Mouse (Mus musculus): ENCODE data around the gene Slc37a1.

The Slc37a1 gene

DNA sequence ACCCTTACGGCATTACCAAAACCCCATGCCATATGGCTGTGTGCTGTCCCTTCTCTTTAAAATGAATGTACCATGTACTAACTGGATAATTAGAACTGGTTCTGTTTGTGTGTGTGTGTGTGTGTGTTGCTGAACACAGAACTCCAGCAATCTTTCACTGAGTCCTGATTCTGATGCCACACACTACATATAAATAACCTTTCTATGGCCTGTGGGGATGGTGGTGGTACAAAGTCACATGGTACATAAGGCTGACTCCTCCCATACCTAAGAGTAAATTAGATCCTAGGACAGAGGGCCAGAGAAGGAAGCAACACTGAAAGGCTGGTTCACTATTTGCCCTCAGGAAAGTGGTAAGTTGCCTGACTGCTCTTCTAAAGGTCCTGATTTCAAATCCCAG is at the start of gene Slc37a1:
TSS of gene Slc37a1 (plus strand) at position 301 of the 400 bp plus-strand sequence.
- in situ Hi-C loops (cut with MboI, MseI) = no loop called here

DNA sequence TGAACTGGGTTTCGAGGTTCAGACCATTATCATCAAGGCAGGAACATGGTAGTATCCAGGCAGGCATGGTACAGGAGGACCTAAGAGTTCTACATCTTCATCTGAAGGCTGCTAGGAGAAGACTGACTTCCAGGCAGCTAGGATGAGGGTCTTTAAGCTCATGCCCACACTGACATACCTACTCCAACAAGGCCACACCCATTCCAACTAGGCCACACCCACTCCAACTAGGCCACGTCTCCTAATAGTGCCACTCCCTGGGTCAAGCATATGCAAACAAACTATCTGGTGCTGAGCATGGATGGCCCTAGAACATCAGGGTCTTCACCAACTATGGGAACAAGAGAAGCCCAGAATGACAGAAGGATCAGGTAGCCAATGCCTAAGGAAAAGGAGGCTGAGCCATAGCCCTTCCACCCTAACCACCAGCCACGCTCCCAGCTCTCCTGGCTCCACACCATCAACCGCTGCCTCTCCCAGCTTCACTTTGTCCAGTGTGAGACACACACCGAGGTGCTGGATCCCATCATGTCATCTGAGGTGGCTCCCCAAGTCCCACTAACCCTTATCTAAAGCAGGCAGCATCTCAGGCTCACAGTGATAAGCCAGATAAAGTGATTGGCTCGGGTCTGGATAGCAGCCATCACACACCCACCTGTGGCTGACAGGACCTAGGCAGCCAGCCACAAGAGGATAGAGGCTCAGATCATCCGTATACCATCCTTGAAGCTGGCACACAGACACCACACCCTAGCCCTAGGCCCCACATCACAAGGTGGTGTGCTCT is 48.2 kb upstream of the Slc37a1 start:
- in situ Hi-C loops (cut with MboI, MseI) = no loop called here

DNA sequence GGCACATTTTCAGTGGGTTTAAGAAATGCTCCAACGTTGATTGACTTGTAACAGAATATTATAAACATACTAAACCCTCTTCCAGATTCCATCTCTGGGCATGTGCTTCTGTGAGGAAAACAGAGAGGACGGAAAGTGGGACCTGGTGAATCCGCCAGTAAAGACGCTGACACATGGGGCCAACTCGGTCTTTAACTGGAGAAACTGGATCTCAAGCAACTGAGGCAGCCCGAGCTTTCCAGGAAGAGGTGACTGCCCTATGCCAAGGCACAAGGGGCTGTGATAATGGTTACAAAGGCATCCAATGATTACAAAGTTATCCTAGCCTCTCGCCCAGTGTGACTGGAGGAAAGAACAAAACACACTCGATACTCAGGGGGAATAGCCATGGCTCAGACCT is 45.4 kb upstream of the Slc37a1 start:
- in situ Hi-C loops (cut with MboI, MseI) = no loop called here

DNA sequence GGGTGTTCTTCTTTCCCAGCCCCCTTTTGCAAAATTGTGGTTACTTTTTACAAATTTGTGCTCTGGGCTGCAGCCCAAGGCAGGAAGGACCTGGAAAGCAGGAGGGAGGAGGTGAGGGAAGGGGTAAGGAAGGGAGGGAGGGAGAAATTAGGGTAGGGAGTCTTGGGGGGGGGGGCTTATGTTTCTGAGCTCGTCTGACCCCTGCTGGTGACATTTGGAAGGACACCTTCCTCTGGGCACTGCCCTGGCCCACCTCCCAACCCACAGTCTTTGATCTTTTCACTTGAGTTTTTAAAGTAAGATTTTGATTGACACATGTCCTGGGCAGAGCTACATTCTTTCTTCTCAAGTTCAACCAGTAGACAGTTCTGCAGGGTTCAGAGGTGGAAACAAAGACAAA is 43.8 kb upstream of the Slc37a1 start:
- in situ Hi-C loops (cut with MboI, MseI) = no loop called here

DNA sequence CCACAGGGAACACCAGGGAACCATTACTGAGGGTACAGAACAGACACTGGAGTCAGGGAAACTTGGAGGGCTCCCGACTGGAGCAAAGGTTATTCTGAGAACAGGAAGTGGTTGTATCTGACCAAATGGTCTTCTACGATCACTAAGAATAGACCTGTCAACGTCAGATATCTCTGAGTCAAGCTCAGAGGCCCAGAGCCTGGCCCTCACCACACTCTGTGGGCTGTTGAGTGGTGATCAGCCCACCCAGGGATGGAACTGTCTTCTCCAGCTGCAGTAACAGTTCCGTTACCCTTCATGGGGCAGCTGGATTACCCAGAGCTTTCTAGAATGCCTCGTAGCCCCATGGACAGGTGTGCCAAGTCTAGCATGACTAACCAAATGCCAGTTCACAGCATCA is 41.3 kb upstream of the Slc37a1 start:
- in situ Hi-C loops (cut with MboI, MseI) = no loop called here

DNA sequence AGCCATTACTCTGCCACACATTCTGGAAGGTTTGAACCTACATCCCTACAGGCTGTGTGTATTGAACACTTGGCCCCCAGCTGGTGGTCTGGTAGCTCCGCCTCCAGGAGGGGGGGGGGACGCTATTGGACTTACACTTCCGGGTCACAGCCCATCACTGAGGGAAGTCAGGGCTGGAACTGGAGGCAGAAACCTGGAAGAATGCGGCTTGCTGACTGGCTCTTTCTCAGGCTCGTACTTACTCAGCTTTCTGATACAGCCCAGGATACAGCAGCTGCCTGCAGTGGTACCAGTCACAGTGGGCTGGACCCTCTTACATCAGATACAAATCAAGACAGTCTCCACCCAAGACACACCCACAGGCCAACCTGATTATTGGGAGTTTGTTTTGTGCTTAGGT is 39.4 kb upstream of the Slc37a1 start:
- in situ Hi-C loops (cut with MboI, MseI) = no loop called here

DNA sequence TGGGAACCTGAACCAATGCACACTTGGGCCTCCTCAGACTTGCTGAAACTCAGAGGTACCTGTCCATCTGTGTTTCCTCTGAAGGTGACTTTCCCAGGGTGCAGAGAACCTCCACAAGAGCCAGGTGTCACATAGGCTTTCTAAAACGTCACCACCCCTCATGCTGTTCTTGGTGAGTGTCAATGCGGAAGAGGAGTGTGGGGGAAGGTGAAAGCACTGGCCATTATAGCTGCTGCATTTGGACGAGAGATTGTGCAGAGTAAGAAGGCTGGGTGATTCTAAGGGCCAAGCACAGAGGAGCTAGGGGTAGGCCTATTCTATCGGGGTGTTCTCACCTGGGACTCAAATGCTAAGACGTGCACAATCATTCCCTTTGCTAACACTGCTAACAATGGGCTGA is 32.6 kb upstream of the Slc37a1 start:
- in situ Hi-C loops (cut with MboI, MseI) = loop anchor here (10.0 kb wide), 1 partner anchor 119 kb away; no protein-coding TSS in a partner anchor

DNA sequence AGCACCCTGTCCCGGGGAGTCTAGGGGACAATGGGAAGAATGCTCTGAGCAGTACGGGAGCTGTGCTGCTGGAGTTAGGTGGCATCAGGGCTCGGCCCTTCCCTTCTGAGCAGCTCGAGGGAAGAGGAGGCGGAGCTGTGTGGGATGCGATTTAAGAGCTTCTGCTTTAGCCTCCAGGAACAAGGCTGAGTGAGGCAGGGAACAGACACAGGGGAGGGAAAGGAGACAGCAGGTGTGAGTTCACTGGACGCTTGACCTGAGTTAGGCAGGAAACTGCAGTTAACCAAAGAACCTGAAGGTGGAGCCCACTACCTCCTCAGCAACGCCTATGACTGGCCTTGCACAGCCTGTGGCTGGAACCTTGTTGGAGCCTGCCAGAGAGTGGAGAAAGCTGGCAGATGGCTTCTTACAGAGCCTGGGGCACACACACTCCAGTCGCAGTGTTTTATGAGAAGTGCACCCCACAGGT is 32.1 kb upstream of the Slc37a1 start:
- in situ Hi-C loops (cut with MboI, MseI) = loop anchor here (10.0 kb wide), 1 partner anchor 120 kb away; no protein-coding TSS in a partner anchor

DNA sequence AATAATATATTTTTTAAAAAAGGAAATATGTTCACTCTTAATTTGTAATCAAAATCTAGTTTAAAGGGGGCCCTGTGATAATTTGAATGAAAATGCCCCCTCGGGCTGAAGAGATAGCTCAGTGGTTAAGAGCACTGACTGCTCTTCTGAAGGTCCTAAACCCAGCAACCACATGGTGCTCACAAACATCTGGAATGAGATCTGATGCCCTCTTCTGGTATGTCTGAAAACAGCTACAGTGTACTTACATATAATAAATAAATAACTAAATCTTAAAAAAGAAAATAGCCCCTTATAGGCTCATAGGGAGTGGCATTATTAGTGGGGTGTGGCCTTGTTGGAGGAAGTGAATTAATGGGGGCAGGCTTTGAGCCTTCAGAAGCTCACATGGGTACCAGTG is 29.4 kb upstream of the Slc37a1 start:
- in situ Hi-C loops (cut with MboI, MseI) = loop anchor here (10.0 kb wide), 1 partner anchor 122 kb away; no protein-coding TSS in a partner anchor

DNA sequence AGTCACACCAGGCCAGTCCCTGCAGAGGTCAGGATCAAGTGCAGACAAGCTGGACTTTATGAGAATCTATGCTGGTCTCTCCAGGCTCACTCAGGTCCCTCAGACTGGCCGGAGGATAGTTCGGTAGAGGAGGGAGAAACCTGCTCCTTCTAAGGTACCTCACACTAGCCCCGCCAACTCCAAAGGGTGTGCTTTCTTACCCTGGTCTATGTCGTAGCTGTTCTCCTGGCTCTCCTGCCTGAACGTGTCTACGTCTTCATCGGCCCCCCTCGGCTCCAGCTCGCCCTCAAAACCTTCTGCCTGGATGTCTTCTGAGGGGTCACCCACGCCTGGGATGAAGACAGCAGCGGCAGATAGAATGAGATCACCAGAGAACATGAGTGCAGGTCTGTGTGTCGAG is 28.7 kb upstream of the Slc37a1 start:
- in situ Hi-C loops (cut with MboI, MseI) = loop anchor here (10.0 kb wide), 1 partner anchor 123 kb away; no protein-coding TSS in a partner anchor

DNA sequence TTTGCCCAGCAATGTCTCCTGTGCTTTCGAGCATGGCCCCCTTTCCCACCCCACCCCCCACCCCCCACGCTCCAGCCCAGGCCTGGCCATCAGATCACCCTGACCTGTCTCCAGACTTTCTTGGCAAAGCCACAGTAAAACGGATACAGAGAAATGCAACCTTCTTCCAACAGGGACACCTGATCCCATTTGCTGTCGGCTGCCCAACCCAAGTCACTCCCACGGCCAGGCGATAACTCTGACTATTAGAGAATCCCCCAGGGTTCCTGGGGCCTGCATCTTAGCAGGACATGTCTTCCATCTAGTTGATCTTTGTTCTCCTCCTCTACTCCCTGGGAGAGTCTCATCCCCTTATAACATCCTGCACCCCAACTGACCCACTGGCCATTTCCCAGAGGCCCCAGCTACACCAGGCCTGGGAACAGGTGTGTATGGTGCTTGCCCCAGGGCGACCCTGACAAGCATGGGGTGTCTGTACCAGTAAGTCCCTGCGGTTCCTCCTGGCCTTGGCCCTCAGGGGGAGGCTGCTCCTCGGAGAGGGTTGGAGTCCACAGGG is 28.2 kb upstream of the Slc37a1 start:
- in situ Hi-C loops (cut with MboI, MseI) = loop anchor here (10.0 kb wide), 1 partner anchor 124 kb away; no protein-coding TSS in a partner anchor

DNA sequence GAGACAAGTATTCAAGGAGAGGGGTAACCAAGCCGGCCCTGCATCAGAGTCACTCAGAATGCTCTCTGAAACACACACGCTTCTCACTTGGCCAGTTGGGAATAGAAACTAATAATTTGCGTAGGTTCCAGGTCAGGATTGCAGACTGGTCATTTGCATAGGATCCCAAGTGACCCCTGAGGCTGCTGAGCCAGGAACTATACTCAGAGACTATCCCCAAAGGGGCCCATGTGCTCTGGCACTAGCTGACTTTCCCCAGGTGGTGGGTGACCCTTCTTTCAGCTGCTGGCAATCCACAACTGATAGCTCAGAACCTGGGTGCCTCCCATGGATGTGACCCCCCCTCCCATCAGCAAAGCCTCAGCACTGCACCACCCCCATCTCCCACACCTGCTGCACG is 27.4 kb upstream of the Slc37a1 start:
- in situ Hi-C loops (cut with MboI, MseI) = loop anchor here (10.0 kb wide), 1 partner anchor 124 kb away; no protein-coding TSS in a partner anchor

DNA sequence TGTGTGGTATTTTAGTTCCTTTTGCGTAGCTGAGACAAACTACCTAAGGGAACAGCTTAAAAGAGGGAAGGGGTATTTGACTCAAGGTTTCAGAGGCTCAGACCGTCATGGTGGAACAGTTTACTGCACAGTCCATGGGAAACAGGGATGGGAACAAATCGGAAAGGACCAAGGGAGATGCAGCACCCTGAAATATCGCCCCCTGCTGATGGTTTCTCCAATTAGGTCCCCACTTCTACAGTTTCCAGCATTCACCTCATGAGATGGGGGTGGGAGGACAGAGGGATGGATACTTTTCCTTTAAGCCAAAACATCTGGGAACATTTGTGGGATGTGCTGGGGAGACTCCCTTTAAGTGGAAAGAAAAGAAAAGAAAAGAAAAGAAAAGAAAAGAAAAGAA is 26.8 kb upstream of the Slc37a1 start:
- in situ Hi-C loops (cut with MboI, MseI) = loop anchor here (10.0 kb wide), 1 partner anchor 125 kb away; no protein-coding TSS in a partner anchor

DNA sequence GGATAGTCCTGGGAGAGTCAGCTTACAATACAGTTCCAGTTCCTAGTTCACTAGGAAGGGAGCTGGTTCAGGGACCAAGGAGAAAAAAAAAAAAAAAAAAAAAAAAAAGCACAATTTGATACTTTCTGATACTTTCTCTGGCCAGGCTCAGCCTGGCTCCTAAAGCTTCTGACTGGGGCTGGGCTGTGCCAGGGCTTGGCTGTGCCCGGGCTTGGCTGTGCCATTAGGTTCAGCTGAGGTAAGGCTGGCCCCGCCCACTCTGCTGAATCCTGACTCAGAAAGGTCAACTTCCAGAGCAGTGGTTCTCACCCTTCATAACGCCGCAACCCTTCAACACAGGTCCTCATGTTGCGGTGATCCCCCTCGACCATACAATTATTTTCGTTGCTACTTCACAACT is 26.2 kb upstream of the Slc37a1 start:
- in situ Hi-C loops (cut with MboI, MseI) = no loop called here

DNA sequence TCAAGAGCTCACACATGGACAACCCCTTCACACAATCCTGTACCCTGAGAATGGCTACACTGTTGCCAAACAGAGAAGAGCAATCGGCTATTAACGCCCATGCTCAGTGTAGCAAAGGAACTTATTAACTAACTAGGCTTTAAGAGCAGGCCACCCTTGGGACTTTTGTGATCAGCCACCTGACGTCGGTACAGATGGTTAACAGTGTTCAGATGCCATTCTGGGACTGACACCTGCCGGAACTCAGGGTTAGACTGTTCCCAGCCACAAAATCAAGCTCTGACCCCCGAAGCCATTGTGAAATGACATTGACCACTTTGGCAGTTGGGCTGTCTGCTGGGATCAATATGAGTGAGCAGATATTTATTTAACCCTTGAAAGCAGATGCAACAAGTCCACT is 25.2 kb upstream of the Slc37a1 start:
- in situ Hi-C loops (cut with MboI, MseI) = no loop called here

DNA sequence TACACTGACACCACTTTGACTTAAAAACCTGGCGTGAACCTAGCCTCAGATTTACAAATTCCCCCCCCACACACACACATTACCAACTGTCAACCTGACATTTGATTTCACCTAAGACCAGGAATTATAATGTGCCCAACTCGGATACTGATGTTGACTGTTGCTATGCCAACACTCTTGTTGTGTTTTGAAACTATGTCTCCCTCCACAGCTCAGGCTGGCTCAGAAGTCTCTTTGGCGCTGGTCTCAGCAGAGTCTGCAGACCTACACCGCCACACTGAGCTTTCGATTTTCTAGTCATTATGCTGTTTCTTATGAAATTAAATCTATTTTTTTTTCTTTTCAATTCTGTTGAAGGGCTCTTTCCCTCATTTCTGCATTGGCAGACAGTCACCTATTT is 23.9 kb upstream of the Slc37a1 start:
- in situ Hi-C loops (cut with MboI, MseI) = no loop called here

DNA sequence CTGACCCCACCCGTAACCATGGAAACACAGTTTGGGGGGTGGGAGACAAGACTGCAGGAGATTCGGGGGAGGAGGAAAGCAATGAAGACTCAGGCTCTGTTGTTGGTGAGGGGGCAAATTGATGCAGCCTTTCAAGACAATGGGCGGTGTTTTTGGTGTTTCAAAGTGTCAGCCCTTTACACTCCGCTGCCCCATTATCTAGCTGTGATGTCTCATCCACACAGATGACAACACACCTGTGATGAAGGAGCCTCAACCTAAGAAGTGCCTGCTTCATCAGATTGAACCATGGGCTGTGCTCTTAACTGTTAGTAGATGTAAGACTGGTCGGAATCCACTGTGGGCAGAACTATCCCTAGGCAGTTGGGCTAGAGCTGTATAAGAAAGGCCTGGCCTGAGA is 22.8 kb upstream of the Slc37a1 start:
- in situ Hi-C loops (cut with MboI, MseI) = no loop called here

DNA sequence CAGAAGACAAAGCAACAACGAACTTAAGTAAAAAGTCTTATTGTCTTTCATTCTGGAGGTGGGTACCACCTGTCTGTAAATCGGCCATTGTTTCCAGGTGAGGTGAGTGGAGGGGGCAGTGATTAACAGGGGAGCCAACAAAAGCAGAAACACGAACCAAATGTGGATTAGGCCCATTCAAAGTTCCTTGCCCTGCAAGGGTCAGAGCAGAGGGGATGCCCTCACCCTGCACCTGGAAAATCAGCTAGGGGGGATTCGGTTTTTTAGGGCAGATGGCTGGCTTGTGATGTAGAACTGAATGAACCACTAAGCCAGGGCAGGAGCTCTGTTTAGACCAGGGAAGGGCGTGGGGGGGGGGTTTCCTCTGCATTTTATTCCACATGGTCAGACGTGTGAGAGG is 22.2 kb upstream of the Slc37a1 start:
- in situ Hi-C loops (cut with MboI, MseI) = no loop called here

DNA sequence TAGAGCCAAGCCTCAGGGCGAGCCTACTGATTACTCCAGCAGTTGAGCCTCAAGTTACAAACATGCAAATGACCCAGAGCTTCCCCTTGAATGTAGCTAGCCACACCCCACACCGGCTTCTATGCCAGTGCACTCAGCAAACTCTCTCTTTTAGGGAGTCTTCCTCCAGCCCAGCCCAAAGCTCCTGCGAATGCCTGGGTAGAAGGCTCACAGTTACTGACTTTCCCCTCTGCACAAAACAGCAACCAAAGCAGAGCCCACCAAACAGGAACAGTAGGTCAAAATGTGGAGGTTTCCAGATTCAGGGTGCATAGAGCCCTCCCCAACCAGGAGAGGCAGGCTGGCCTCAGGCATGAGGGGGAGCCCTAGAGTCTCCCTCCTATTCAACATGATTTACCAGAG is 21.4 kb upstream of the Slc37a1 start:
- in situ Hi-C loops (cut with MboI, MseI) = no loop called here

DNA sequence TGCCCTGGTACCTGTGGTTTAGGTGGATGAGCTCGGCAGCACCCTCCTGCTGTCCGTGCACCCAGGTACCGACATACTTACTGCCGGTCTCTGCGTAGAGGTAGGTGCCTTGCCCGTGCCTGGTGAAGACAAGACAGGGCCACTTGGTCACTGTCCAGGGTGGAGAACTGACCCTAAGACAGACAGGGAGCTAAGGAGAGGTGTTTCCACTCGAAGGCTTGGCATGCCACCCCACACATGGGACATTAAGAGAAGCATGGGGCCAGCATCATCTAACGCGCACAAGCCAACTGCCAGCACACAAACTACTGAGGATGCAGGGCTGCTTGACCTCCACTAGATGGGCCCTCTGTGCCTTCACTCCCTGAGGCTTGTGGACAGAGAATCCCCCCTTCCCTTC is 20.8 kb upstream of the Slc37a1 start:
- in situ Hi-C loops (cut with MboI, MseI) = no loop called here

DNA sequence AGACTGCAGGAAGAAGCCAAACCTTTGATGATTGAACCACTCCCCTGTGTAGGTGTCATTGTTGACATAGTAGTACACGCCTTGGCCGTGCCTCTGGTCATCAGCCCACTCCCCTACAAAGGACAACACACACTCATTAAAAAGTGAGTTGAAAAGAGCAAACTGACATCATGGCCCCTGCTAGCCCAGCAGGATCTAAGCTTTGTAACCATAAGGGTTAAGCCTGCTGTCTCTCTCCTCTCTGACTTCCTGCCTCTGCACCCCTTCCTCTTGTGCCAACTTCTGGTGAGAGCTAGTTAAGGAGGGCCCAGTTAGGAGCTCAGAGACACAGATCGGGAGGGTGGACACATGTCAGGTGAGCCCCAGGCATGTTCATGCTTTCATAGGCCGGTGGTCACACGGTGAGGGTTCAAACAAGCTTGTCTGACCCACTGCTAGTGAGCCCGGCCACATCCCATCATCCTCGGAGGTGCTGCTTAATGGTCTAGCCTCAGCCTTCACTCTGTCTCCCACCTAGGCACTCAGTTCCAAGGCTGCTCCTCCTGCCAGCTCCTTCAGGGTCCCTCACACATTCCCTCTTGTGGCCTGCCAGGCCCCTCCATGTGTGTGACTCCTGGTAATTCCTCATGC is 20.2 kb upstream of the Slc37a1 start:
- in situ Hi-C loops (cut with MboI, MseI) = no loop called here

DNA sequence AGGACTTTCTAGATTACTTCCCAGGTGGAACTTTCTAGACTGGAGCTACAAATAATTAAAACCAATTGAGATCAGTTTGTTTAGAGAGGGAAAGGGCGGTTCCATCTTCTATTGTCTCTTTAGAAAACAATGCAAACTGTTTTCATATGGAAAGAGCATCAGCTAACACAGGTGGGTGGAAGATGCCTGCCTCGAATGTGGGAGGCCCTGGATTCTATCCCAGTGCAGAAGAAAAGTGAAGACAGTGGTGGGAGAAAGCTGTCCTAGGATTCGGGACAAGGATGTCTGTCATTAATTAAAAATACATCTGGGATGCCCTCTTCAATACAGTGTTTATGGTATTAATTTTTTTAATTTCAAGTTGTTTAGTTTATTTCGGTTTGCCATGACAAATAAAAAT is 19.5 kb upstream of the Slc37a1 start:
- in situ Hi-C loops (cut with MboI, MseI) = no loop called here

DNA sequence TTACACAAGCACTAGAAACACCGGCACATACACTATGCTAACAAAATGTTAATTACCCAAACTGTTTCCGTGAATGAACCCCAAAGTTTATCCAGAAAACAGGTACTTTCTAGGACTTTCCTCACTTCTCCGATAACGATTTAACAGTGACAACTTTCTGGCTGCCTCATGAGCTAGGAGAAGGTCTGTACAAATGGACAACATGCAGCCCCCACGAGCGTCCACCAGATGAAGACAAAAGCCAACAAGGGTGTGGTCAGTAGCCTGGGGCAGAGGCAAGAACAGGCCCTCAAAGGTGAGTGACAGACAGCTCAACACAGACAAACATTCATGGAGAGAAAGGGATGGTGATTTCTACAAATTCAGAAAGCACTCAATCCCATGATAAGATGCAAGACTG is 19.0 kb upstream of the Slc37a1 start:
- in situ Hi-C loops (cut with MboI, MseI) = no loop called here

Measured in T-helper 1 cell (primary cell).